Mouse (Mus musculus): ENCODE measurements around the gene Hist1h4b.

DNA sequence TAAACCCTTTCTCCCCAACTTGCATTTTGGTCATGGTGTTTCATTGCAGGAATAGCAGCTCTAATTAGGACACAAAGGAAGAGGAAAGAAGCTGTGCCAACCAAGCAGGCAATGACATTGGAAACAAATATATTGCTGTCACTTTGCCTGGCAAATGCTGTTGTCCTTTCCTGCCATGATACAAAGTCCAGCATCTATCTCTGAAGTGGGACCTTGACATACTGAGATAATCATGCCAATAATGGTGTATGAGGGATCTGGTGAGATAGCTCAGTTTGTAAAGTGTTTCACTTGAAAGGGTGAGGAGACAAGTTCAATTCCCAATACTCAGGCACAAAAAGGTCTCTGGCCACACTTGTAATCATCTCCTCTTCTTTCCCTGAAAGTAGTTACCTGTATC, 10.0 kb downstream of the Hist1h4b start:
- TF ChIP-seq CTCF (IDR thresholded peaks at IDR 0.05; ENCODE audit: borderline replicate concordance, control insufficient read depth, extremely low read depth, insufficient read depth, low read length, poor library complexity) (no peak), POLR2A (IDR thresholded peaks at IDR 0.05; ENCODE audit: control insufficient read depth, extremely low read depth, insufficient read depth, low read length, poor library complexity) (no peak)

Data from thymus, adult 2 months (tissue).